Mouse (Mus musculus) midbrain, embryonic 11.5 days (tissue): ENCODE data around the gene Glud1. TPM values are rescaled to one million over a fixed set of nuclear protein-coding genes. Genes with fewer than 3 reads are reported as not detected.

ENCODE experiments used
- ATAC-seq: fragments of 200-750 bp; cut with Nextera tagmentation; 2 replicates; pipeline ENCODE4 v1.8.0; 2017; ENCODE audit warnings: moderate TSS enrichment, moderate library complexity; ENCODE audit not compliant: low FRiP score
- DNase-seq: peaks from one replicate; pipeline ENCODE4 v3.0.0; 2015; ENCODE audit warnings: low spot score; ENCODE audit errors: missing footprints
- H3K27ac ChIP-seq: fragments of 300-500 bp; sonication (generic); 2 replicates; pipeline ENCODE4 v1.5.1; 2014; ENCODE audit warnings: low read depth, low read length
- H3K27me3 ChIP-seq: fragments of 300-500 bp; sonication (generic); 2 replicates; pipeline ENCODE4 v1.6.1; 2014; ENCODE audit warnings: mild to moderate bottlenecking, low read length, moderate library complexity, mixed read lengths; ENCODE audit not compliant: control insufficient read depth, insufficient read depth
- H3K36me3 ChIP-seq: fragments of 300-500 bp; sonication (generic); 2 replicates; pipeline ENCODE4 v1.6.1; 2014; ENCODE audit warnings: mild to moderate bottlenecking, low read length, moderate library complexity, mixed read lengths; ENCODE audit not compliant: control insufficient read depth, insufficient read depth
- H3K4me1 ChIP-seq: fragments of 300-500 bp; sonication (generic); 2 replicates; pipeline ENCODE4 v1.6.1; 2014; ENCODE audit warnings: low read length; ENCODE audit not compliant: control insufficient read depth, insufficient read depth
- H3K4me2 ChIP-seq: fragments of 300-500 bp; sonication (generic); 2 replicates; pipeline ENCODE4 v1.6.1; 2014; ENCODE audit warnings: mild to moderate bottlenecking, moderate library complexity
- H3K4me3 ChIP-seq: fragments of 300-500 bp; sonication (generic); 2 replicates; pipeline ENCODE4 v1.5.1; 2014; ENCODE audit warnings: low read depth, low read length
- H3K9ac ChIP-seq: fragments of 300-500 bp; sonication (generic); 2 replicates; pipeline ENCODE4 v1.6.1; 2014; ENCODE audit warnings: low read length
- H3K9me3 ChIP-seq: fragments of 300-500 bp; sonication (generic); 2 replicates; pipeline ENCODE4 v1.6.1; 2016; ENCODE audit warnings: low read length; ENCODE audit not compliant: control insufficient read depth
- WGBS: fragments of 180-500 bp; shearing (Covaris S2); extraction: QIAGEN DNeasy Blood & Tissue Kit; methylation state at CpG from one replicate; pipeline ENCODE4 v1.1.7; 2014; 5-methylcytosine and 5-hydroxymethylcytosine counted together
- polyA plus RNA-seq: library from polyadenylated mRNA; unstranded; fragments of >200 nt; fragmentation: Nextera tagmentation; extraction: Ambion mirVana; gene quantifications from 2 replicates; pipeline ENCODE4 v1.2.1, GENCODE M21; 2014

Glud1 gene
- polyA plus RNA-seq = 97.8 and 101 TPM in 2 replicates

- ATAC-seq = peak; percentile 97
- H3K4me3 ChIP-seq = peak within 1 kb of the TSS; percentile 87
- H3K27ac ChIP-seq = peak within 1 kb of the TSS; percentile 95
- peak within 1 kb of the TSS; percentile 80 for H3K4me2 ChIP-seq
- peaks cover 17% of the 10 kb centered on the region for H3K4me1 ChIP-seq
- peak; percentile 100 for DNase-seq
- H3K9ac ChIP-seq = peak within 1 kb of the TSS; percentile 97
- no peaks in the 10 kb centered on the region for H3K9me3 ChIP-seq
- H3K27me3 ChIP-seq = no peaks in the 10 kb centered on the region
- no peaks in the 10 kb centered on the region for H3K36me3 ChIP-seq
- under 1% methylated on average over 74 of the region's 100 CpGs for WGBS
Measured at GRCm38 (mm10) chr14:34310234-34310965, at the start of gene Glud1, which contains the start of gene Shld2. TSS of gene Glud1 (plus strand) at chr14:34310727. TSS of gene Shld2 (minus strand) at chr14:34310493.

DNA sequence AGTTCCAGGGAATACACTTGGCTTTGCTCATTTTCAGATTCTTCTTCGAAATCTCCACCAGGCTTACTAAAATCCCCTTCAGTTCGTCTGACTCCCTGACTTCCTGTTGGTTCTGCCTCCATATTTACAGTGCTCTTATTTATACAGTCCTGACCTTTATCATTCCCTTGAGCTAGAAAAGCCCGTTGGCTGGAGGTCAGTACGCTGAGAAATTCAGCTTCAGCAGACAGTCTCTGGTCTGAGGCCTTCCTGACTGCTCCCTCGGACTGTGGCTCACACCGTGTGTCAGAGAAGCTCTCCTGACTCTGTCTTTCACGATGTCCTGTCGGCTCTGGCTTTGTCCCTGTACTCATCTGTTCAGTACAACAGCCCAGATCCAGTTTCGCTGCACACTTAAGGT is 42.5 kb upstream of the Glud1 start:
- no peak overlapping the region for H3K4me3 ChIP-seq
- H3K27me3 ChIP-seq = no peaks in the 10 kb centered on the region
- H3K9ac ChIP-seq = no peak overlapping the region
- H3K4me2 ChIP-seq = no peak overlapping the region
- no peaks in the 10 kb centered on the region for H3K36me3 ChIP-seq
- DNase-seq (no peak), ATAC-seq (no peak)
- H3K9me3 ChIP-seq = no peaks in the 10 kb centered on the region
- H3K4me1 ChIP-seq = no peaks in the 10 kb centered on the region
- WGBS = 80% methylated on average over 9 of the region's 9 CpGs
- H3K27ac ChIP-seq = no peak overlapping the region

GRCm38 (mm10) chr14:34273280-34273679 is 37.2 kb upstream of the Glud1 start:
- H3K9me3 ChIP-seq = no peaks in the 10 kb centered on the region
- DNase-seq = peak; percentile 87
- no peak for ATAC-seq
- no peaks in the 10 kb centered on the region for H3K36me3 ChIP-seq
- WGBS = 71% methylated on average over 2 of the region's 2 CpGs
- H3K9ac ChIP-seq = no peak overlapping the region
- H3K27me3 ChIP-seq = no peaks in the 10 kb centered on the region
- H3K4me1 ChIP-seq = no peaks in the 10 kb centered on the region
- no peak overlapping the region for H3K4me3 ChIP-seq
- no peak overlapping the region for H3K4me2 ChIP-seq
- no peak overlapping the region for H3K27ac ChIP-seq

DNA sequence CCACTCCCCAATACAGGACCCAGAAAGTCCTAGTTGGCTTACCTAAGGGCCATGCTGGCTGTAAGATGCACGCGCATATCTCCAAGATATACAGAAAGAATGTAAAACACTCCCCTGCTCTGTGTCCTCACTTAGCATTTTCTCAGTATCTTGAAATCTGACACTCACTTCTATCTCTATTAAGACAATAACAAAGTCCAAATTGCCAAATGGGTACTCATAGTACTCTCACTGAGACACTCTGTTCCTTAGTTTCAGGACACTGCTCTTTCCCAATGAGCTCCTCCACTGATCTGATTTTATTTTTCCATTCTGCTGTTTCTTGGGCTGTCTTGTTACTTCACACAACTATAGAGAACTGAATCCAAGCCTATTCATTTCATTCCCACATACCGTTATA is 36.4 kb upstream of the Glud1 start:
- H3K9me3 ChIP-seq = no peaks in the 10 kb centered on the region
- H3K4me2 ChIP-seq = no peak overlapping the region
- H3K4me3 ChIP-seq = no peak overlapping the region
- no peaks in the 10 kb centered on the region for H3K4me1 ChIP-seq
- no peaks in the 10 kb centered on the region for H3K36me3 ChIP-seq
- no peaks in the 10 kb centered on the region for H3K27me3 ChIP-seq
- no peak overlapping the region for H3K27ac ChIP-seq
- no peak for DNase-seq
- WGBS = 90% methylated on average over 3 of the region's 3 CpGs
- no peak overlapping the region for H3K9ac ChIP-seq
- ATAC-seq = no peak

- Histone ChIP-seq H3K27ac (no peak overlapping the region), H3K4me1 (no peaks in the 10 kb centered on the region), H3K4me2 (no peak overlapping the region), H3K9ac (no peak overlapping the region), H3K4me3 (no peak overlapping the region), H3K27me3 (no peaks in the 10 kb centered on the region), H3K9me3 (no peaks in the 10 kb centered on the region), H3K36me3 (no peaks in the 10 kb centered on the region)
- 93% methylated on average over 4 of the region's 4 CpGs for WGBS
- ATAC-seq (no peak), DNase-seq (no peak)
Measured at GRCm38 (mm10) chr14:34275225-34275624, 35.3 kb upstream of the Glud1 start.

DNA sequence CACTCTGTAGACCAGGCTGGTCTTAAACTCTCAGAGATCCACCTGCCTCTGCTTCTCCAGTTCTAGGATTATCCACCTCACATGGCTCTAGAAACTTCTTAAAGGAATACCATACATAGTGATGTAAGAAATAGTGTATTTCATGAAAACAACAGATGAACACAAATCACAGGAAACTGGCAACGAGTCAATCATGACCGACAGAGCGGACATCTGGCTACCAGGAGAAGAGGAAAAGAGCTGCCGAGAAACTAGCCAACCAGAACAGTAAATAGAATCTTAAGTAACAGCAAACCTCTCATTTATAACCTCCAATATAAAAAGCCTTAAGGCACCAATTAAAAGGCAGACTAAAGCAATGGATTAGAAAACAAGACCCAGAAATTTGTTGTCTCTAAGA is 30.8 kb upstream of the Glud1 start:
- H3K4me3 ChIP-seq = no peak overlapping the region
- WGBS = 81% methylated on average over 4 of the region's 4 CpGs
- H3K27me3 ChIP-seq = no peaks in the 10 kb centered on the region
- no peaks in the 10 kb centered on the region for H3K9me3 ChIP-seq
- H3K36me3 ChIP-seq = no peaks in the 10 kb centered on the region
- no peak overlapping the region for H3K27ac ChIP-seq
- no peak for ATAC-seq
- H3K9ac ChIP-seq = no peak overlapping the region
- no peak overlapping the region for H3K4me2 ChIP-seq
- no peak for DNase-seq
- no peaks in the 10 kb centered on the region for H3K4me1 ChIP-seq

DNA sequence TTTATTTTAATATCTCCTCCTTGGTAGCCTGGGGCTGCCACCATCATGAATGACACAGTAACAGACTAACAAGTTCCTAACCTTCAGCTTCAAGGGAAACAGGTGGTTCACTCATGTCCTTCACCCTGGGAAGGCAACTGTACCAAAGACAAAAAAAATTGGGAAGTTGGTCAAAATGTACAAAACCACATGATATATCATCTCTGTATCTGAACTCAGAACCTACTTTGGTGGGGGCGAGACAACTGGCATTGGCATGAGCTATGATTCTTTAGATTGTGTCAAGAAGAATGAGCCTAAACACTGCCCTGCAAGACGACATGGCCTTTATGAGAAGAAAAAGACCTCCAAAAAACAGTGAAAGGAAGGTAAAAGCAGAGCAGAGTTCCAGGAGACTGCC is 29.7 kb upstream of the Glud1 start:
- Histone ChIP-seq H3K4me1 (no peaks in the 10 kb centered on the region), H3K36me3 (no peaks in the 10 kb centered on the region), H3K9me3 (no peaks in the 10 kb centered on the region), H3K4me2 (no peak overlapping the region), H3K27ac (no peak overlapping the region), H3K9ac (no peak overlapping the region), H3K27me3 (no peaks in the 10 kb centered on the region), H3K4me3 (no peak overlapping the region)
- ATAC-seq (no peak), DNase-seq (no peak)
- 81% methylated on average over 2 of the region's 2 CpGs for WGBS

- 93% methylated on average over 5 of the region's 5 CpGs for WGBS
- Histone ChIP-seq H3K4me3 (no peak overlapping the region), H3K4me2 (no peak overlapping the region), H3K9me3 (no peaks in the 10 kb centered on the region), H3K27ac (no peak overlapping the region), H3K4me1 (no peaks in the 10 kb centered on the region), H3K27me3 (no peaks in the 10 kb centered on the region), H3K9ac (no peak overlapping the region), H3K36me3 (no peaks in the 10 kb centered on the region)
- ATAC-seq (no peak), DNase-seq (no peak)
Measured at GRCm38 (mm10) chr14:34281736-34282269, 28.7 kb upstream of the Glud1 start.

- Histone ChIP-seq H3K36me3 (no peaks in the 10 kb centered on the region), H3K27ac (no peak overlapping the region), H3K4me3 (no peak overlapping the region), H3K4me1 (no peaks in the 10 kb centered on the region), H3K9ac (no peak overlapping the region), H3K4me2 (no peak overlapping the region), H3K9me3 (no peaks in the 10 kb centered on the region), H3K27me3 (no peaks in the 10 kb centered on the region)
- ATAC-seq (no peak), DNase-seq (no peak)
- WGBS = 93% methylated on average over 2 of the region's 2 CpGs
Measured at GRCm38 (mm10) chr14:34288396-34288795, 22.1 kb upstream of the Glud1 start.
